Comparison of ENCODE assay signal across 8 mouse cellular contexts in the genomic region with DNA sequence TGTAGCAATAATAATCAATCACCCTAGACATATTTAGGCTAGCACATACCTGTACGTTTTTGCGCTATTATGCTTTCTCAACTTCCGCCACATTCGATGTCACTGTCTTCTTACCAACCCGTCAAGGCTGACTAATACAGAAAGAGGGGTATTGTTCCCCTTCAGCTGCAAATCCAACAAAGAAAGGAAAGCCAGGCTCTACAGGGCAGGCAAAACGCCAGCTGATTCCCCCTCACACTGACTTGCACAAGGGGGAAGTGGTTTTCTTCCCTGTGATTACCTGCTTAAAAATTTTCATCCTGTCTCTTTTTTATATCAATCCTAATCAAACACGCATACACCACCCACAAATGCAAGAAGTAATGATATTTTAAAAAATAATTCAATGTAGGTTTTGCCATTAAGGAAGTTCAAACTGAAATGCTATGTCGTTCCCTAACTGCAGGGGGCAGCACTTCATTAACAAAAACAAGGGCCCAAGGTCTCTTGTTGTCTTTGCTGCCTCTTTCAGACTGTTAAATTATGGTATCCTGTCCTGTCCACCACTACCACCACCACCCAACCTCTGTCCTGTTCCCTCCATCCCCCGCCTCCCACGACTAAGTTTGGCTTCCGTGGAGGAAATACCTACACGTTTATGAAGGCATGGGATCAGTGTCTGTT.
DNase-seq lines count a peak whose midpoint lies in the region; ATAC-seq and TF ChIP-seq lines count a peak whose summit lies in the region.

No protein-coding gene starts in this region.

- H3K27ac ChIP-seq in lung, postnatal 0 days (ENCODE audit: low read length), result no peak overlapping the region

- 61% methylated on average over 12 of the region's 12 CpGs for WGBS in large intestine, adult 2 months
- 45% methylated on average over 12 of the region's 12 CpGs for WGBS in lung, postnatal 0 days

- H3K36me3 ChIP-seq in lung, postnatal 0 days (ENCODE audit: insufficient read depth, low read length), result no peaks in the 10 kb centered on the region

- in situ Hi-C loops in Patski (cut with MboI; ENCODE audit: low pct_unique_long_range_greater_than_20kb), result loop anchor here (10.0 to 25.0 kb wide), 2 partner anchors 330 to 663 kb away; no protein-coding TSS in a partner anchor

- no peaks in the 10 kb centered on the region for H3K27me3 ChIP-seq in Patski
- H3K27me3 ChIP-seq in lung, postnatal 0 days (replicated peaks; ENCODE audit: insufficient read depth, low read length), result no peaks in the 10 kb centered on the region

- ATAC-seq in Patski, result peak; percentile 21
- peak; percentile 78 for ATAC-seq in granulocyte monocyte progenitor cell, adult 5-6 weeks (replicated peaks; ENCODE audit: poor library complexity, severe bottlenecking)
- peak; percentile 30; the same call in 1 of the 2 replicates for ATAC-seq in lung, postnatal 0 days
- no peak for ATAC-seq in monocyte, adult 5-6 weeks (replicated peaks; ENCODE audit: insufficient number of reproducible peaks, low FRiP score, low TSS enrichment, poor library complexity, severe bottlenecking)

- H3K4me3 ChIP-seq in lung, postnatal 0 days (ENCODE audit: low read depth, low read length), result no peak overlapping the region

- H3K4me2 ChIP-seq in lung, postnatal 0 days (replicated peaks; ENCODE audit: low read depth, low read length), result no peak overlapping the region

- TF ChIP-seq CTCF in Patski (IDR thresholded peaks at IDR 0.05), result peak; percentile 61
- TF ChIP-seq CTCF in lung, postnatal 0 days (IDR thresholded peaks at IDR 0.05), result peak; percentile 78

- CTCF ChIA-PET in Patski (lab: Charles Lee), result interaction anchor here (1.3 to 1.9 kb wide), 2 partner anchors 28 to 333 kb away, joined by 3 to 7 read pairs; no protein-coding TSS in a partner anchor

- 0 out of 2 replicates have a peak, but pooled peaks have one; percentile 12 for TF ChIP-seq EP300 in lung, postnatal 0 days (IDR thresholded peaks at IDR 0.05)

- no peaks in the 10 kb centered on the region for H3K9me3 ChIP-seq in lung, postnatal 0 days (ENCODE audit: low read length)

- H3K9ac ChIP-seq in lung, postnatal 0 days (replicated peaks; ENCODE audit: low read depth), result no peak overlapping the region

- no peaks in the 10 kb centered on the region for H3K4me1 ChIP-seq in lung, postnatal 0 days (ENCODE audit: insufficient read depth, low read depth, low read length)

- POLR2A ChIA-PET in Patski (lab: Charles Lee), result no interaction called here

- DNase-seq in 416B (ENCODE audit: low read depth), result peak; percentile 52
- DNase-seq in Patski (ENCODE audit: low read depth, low spot score), result no peak
- peak; percentile 57 to 70 for DNase-seq in cerebellum, postnatal 36 days
- DNase-seq in large intestine, adult 2 months (ENCODE audit: low read depth, low spot score), result peak; percentile 27
- DNase-seq in lung, postnatal 0 days (ENCODE audit: low spot score), result peak; percentile 77
- DNase-seq in right cerebral cortex, postnatal 14 days, result peak; percentile 12
